Mouse (Mus musculus): ENCODE data around the gene Raet1e. TPM values are rescaled to one million over a fixed set of nuclear protein-coding genes. Genes with fewer than 3 reads are reported as not detected.
"Not testable (repeated sequence)": the region's sequence is repeated elsewhere in the genome, so short reads cannot be mapped to it uniquely, and the experiment has no call there.

Gene Raet1e
- polyA plus RNA-seq (2012; rRNA removed) (0.43 and 0.57 TPM in 2 replicates), polyA plus RNA-seq (2014; fragmentation: Nextera tagmentation; extraction: Ambion mirVana) (0.86 and 1.4 TPM in 2 replicates)

- WGBS (ENCODE audit: insufficient replicate concordance), result under 1% methylated on average over 48 of the region's 48 CpGs
These were observed at the start of gene Raet1e, which contains the start of gene H60b for GRCm38 (mm10) chr10:22158310-22158999. Gene Raet1e, plus strand, starts transcription at chr10:22158569. Gene H60b, plus strand, starts transcription at chr10:22158586.

GRCm38 (mm10) chr10:22140665-22141280 lies 17.6 kb upstream of the Raet1e start:
- WGBS (ENCODE audit: insufficient replicate concordance), result 2% methylated on average over 19 of the region's 19 CpGs
- ATAC-seq (ENCODE audit: insufficient read depth), result no peak
- Histone ChIP-seq H3K9ac (replicated peaks) (no peak overlapping the region), H3K4me3 (ENCODE audit: insufficient read depth in 1 of 2, low read depth in 2 of 2, low read length in 2 of 2) (peak overlapping the region in 1 of 2 experiments; percentile 4; a peak in 1 of 4 replicates), H3K4me1 (replicated peaks; ENCODE audit: control insufficient read depth in 2 of 2, insufficient read depth in 2 of 2, low read length in 1 of 2) (no peaks in the 10 kb centered on the region), H3K36me3 (replicated peaks; ENCODE audit: control insufficient read depth, insufficient read depth, low read depth) (no peaks in the 10 kb centered on the region), H3K4me2 (ENCODE audit: low read depth) (peak overlapping the region; percentile 23; the same call in 1 of the 2 replicates), H3K9me3 (ENCODE audit: control insufficient read depth, low read length) (no peaks in the 10 kb centered on the region), H3K27me3 (ENCODE audit: control insufficient read depth, insufficient read depth, low read length) (no peaks in the 10 kb centered on the region), H3K27ac (no peak overlapping the region)
- TF ChIP-seq CTCF (IDR thresholded peaks at IDR 0.05; ENCODE audit: low read depth) (peak; percentile 65), EP300 (IDR thresholded peaks at IDR 0.05; ENCODE audit: low read depth) (no peak)
- DNase-seq (ENCODE audit: low read depth in 3 of 3, low spot score in 3 of 3), result no peak

More at GRCm38 (mm10) chr10:22158310-22158999, at the start of gene Raet1e, which contains the start of gene H60b:
- peak within 1 kb of the TSS; percentile 32 for H3K4me2 ChIP-seq (ENCODE audit: low read depth)
- H3K9me3 ChIP-seq (ENCODE audit: control insufficient read depth, low read length); H3K4me1 ChIP-seq (replicated peaks; ENCODE audit: control insufficient read depth in 2 of 2, insufficient read depth in 2 of 2, low read length in 1 of 2); H3K36me3 ChIP-seq (replicated peaks; ENCODE audit: control insufficient read depth, insufficient read depth, low read depth); H3K9ac ChIP-seq (replicated peaks); ATAC-seq (ENCODE audit: insufficient read depth); H3K27ac ChIP-seq; DNase-seq (ENCODE audit: low read depth in 3 of 3, low spot score in 3 of 3): not testable (repeated sequence)
- peaks cover 64% of the 10 kb centered on the region for H3K27me3 ChIP-seq (ENCODE audit: control insufficient read depth, insufficient read depth, low read length)
- peak within 1 kb of the TSS in 1 of 2 experiments; percentile 27; a peak in 2 of 4 replicates for H3K4me3 ChIP-seq (ENCODE audit: insufficient read depth in 1 of 2, low read depth in 2 of 2, low read length in 2 of 2)

- DNase-seq (ENCODE audit: low read depth in 3 of 3, low spot score in 3 of 3), result peak; percentile 55 to 75 (median 64)
- H3K36me3 ChIP-seq (replicated peaks; ENCODE audit: control insufficient read depth, insufficient read depth, low read depth); H3K4me2 ChIP-seq (ENCODE audit: low read depth); H3K9me3 ChIP-seq (ENCODE audit: control insufficient read depth, low read length); H3K27me3 ChIP-seq (ENCODE audit: control insufficient read depth, insufficient read depth, low read length); H3K27ac ChIP-seq; ATAC-seq (ENCODE audit: insufficient read depth); H3K4me1 ChIP-seq (replicated peaks; ENCODE audit: control insufficient read depth in 2 of 2, insufficient read depth in 2 of 2, low read length in 1 of 2); H3K4me3 ChIP-seq (ENCODE audit: insufficient read depth in 1 of 2, low read depth in 2 of 2, low read length in 2 of 2); H3K9ac ChIP-seq (replicated peaks): not testable (repeated sequence)
- WGBS (ENCODE audit: insufficient replicate concordance), result 56% methylated on average over 1 of the region's 1 CpGs
These were observed 16.2 kb upstream of the Raet1e start for GRCm38 (mm10) chr10:22142194-22142593.

GRCm38 (mm10) chr10:22142926-22143325 lies 15.4 kb upstream of the Raet1e start:
- 54% methylated on average over 5 of the region's 5 CpGs for WGBS (ENCODE audit: insufficient replicate concordance)
- ATAC-seq (ENCODE audit: insufficient read depth) (no peak), DNase-seq (ENCODE audit: low read depth in 3 of 3, low spot score in 3 of 3) (no peak)
- no peaks in the 10 kb centered on the region for H3K9me3 ChIP-seq (ENCODE audit: control insufficient read depth, low read length)
- no peak overlapping the region for H3K4me2 ChIP-seq (ENCODE audit: low read depth)
- no peaks in the 10 kb centered on the region for H3K4me1 ChIP-seq (replicated peaks; ENCODE audit: control insufficient read depth in 2 of 2, insufficient read depth in 2 of 2, low read length in 1 of 2)
- no peak overlapping the region for H3K27ac ChIP-seq
- no peaks in the 10 kb centered on the region for H3K36me3 ChIP-seq (replicated peaks; ENCODE audit: control insufficient read depth, insufficient read depth, low read depth)
- H3K4me3 ChIP-seq (ENCODE audit: insufficient read depth in 1 of 2, low read depth in 2 of 2, low read length in 2 of 2), result no peak overlapping the region
- TF ChIP-seq CTCF (IDR thresholded peaks at IDR 0.05; ENCODE audit: low read depth), result no peak
- TF ChIP-seq EP300 (IDR thresholded peaks at IDR 0.05; ENCODE audit: low read depth), result no peak
- H3K9ac ChIP-seq (replicated peaks), result no peak overlapping the region
- H3K27me3 ChIP-seq (ENCODE audit: control insufficient read depth, insufficient read depth, low read length), result no peaks in the 10 kb centered on the region

- Histone ChIP-seq H3K27ac (no peak overlapping the region), H3K9ac (replicated peaks) (peak overlapping the region; percentile 28; the same call in 1 of the 2 replicates), H3K36me3 (replicated peaks; ENCODE audit: control insufficient read depth, insufficient read depth, low read depth) (no peaks in the 10 kb centered on the region), H3K27me3 (ENCODE audit: control insufficient read depth, insufficient read depth, low read length) (peaks cover 42% of the 10 kb centered on the region), H3K4me1 (replicated peaks; ENCODE audit: control insufficient read depth in 2 of 2, insufficient read depth in 2 of 2, low read length in 1 of 2) (no peaks in the 10 kb centered on the region), H3K4me2 (ENCODE audit: low read depth) (peak overlapping the region; percentile 62), H3K4me3 (ENCODE audit: insufficient read depth in 1 of 2, low read depth in 2 of 2, low read length in 2 of 2) (peak overlapping the region; percentile 56 to 68), H3K9me3 (ENCODE audit: control insufficient read depth, low read length) (no peaks in the 10 kb centered on the region)
- TF ChIP-seq EP300 (IDR thresholded peaks at IDR 0.05; ENCODE audit: low read depth) (no peak), CTCF (IDR thresholded peaks at IDR 0.05; ENCODE audit: low read depth) (peak; percentile 59)
- DNase-seq (ENCODE audit: low read depth in 3 of 3, low spot score in 3 of 3) (peak in 1 of 3 experiments; percentile 20), ATAC-seq (ENCODE audit: insufficient read depth) (peak; percentile 65)
- WGBS (ENCODE audit: insufficient replicate concordance), result under 1% methylated on average over 48 of the region's 50 CpGs
These were observed 9.8 kb upstream of the Raet1e start for GRCm38 (mm10) chr10:22148441-22149072.
